Mouse (Mus musculus) limb, embryonic 13.5 days (tissue): ENCODE data around the gene Nudt16l1. TPM values are rescaled to one million over a fixed set of nuclear protein-coding genes. Genes with fewer than 3 reads are reported as not detected.

Experiments used
- ATAC-seq: fragments of 200-750 bp; cut with Nextera tagmentation; 2 replicates; pipeline ENCODE4 v1.8.0; 2017; ENCODE audit warnings: low read depth, moderate number of reproducible peaks, moderate TSS enrichment; ENCODE audit not compliant: low FRiP score
- H3K27ac ChIP-seq: fragments of 300-500 bp; sonication (generic); 2 replicates; pipeline ENCODE4 v1.5.1; 2015; ENCODE audit warnings: inconsistent platforms, mild to moderate bottlenecking, moderate library complexity
- H3K27me3 ChIP-seq: fragments of 300-500 bp; sonication (generic); 2 replicates; pipeline ENCODE4 v1.6.1; 2015; ENCODE audit warnings: mild to moderate bottlenecking, inconsistent platforms
- H3K36me3 ChIP-seq: fragments of 300-500 bp; sonication (generic); 2 replicates; pipeline ENCODE4 v1.6.1; 2015; ENCODE audit warnings: inconsistent platforms, mild to moderate bottlenecking, moderate library complexity
- H3K4me1 ChIP-seq: fragments of 300-500 bp; sonication (generic); 2 replicates; pipeline ENCODE4 v1.6.1; 2015; ENCODE audit warnings: inconsistent platforms
- H3K4me2 ChIP-seq: fragments of 300-500 bp; sonication (generic); replicated peaks from 2 replicates; pipeline ENCODE4 v1.6.1; 2015; ENCODE audit warnings: inconsistent platforms, mild to moderate bottlenecking, moderate library complexity
- H3K4me3 ChIP-seq: fragments of 300-500 bp; sonication (generic); 2 replicates; pipeline ENCODE4 v1.5.1; 2015; ENCODE audit warnings: moderate library complexity, mild to moderate bottlenecking, inconsistent platforms
- H3K9ac ChIP-seq: fragments of 300-500 bp; sonication (generic); 2 replicates; pipeline ENCODE4 v1.6.1; 2015; ENCODE audit warnings: mild to moderate bottlenecking, inconsistent platforms
- H3K9me3 ChIP-seq: fragments of 300-500 bp; sonication (generic); 2 replicates; pipeline ENCODE4 v1.6.1; 2016; ENCODE audit warnings: inconsistent platforms
- WGBS: fragments of 180-500 bp; shearing (Covaris S2); methylation state at CpG from one replicate; pipeline ENCODE4 v1.1.7; 2015; 5-methylcytosine and 5-hydroxymethylcytosine counted together
- polyA plus RNA-seq: library from polyadenylated mRNA; unstranded; fragments of >200 nt; fragmentation: Nextera tagmentation; extraction: Ambion mirVana; gene quantifications from 2 replicates; pipeline ENCODE4 v1.2.1, GENCODE M21; 2015

The Nudt16l1 gene
- polyA plus RNA-seq, 1 experiment from 2014 or later = 178 TPM

DNA sequence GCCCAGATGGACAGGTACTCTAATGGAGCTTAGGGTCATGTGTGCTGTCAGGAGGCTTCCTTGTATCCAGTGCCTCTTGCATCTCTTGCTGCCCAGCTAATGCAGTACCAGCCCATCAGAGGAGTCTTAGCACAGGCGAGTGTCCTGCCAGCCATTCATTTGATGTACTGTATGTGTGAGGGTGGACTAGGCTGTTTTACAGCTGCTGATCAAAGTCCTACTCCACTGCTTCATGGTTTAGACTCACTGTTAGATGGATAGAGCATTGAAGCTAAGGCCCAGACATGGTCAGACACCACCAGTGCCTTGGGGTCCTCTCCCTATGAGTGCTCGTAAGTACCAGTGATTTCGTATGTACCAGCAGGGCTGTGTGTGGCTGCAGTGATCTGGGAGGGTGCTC lies 33.7 kb upstream of the Nudt16l1 start:
- no peak for ATAC-seq
- peaks cover 31% of the 10 kb centered on the region for H3K36me3 ChIP-seq
- H3K4me1 ChIP-seq = peaks cover 11% of the 10 kb centered on the region; the same call in 1 of the 2 replicates
- H3K4me2 ChIP-seq = no peak overlapping the region
- H3K9ac ChIP-seq = no peak overlapping the region
- H3K27ac ChIP-seq = no peak overlapping the region; the same call in 1 of the 2 replicates
- H3K27me3 ChIP-seq = no peaks in the 10 kb centered on the region
- no peak overlapping the region for H3K4me3 ChIP-seq
- WGBS = 90% methylated on average over 3 of the region's 3 CpGs
- H3K9me3 ChIP-seq = no peaks in the 10 kb centered on the region

- Histone ChIP-seq H3K27me3 (no peaks in the 10 kb centered on the region), H3K36me3 (peaks cover 39% of the 10 kb centered on the region), H3K4me2 (no peak overlapping the region), H3K4me3 (no peak overlapping the region), H3K9me3 (no peaks in the 10 kb centered on the region), H3K27ac (no peak overlapping the region; the same call in 1 of the 2 replicates), H3K9ac (no peak overlapping the region), H3K4me1 (peaks cover 11% of the 10 kb centered on the region; the same call in 1 of the 2 replicates)
- ATAC-seq = no peak
- 18% methylated on average over 1 of the region's 1 CpGs for WGBS
These were observed 33.0 kb upstream of the Nudt16l1 start for GRCm38 (mm10) chr16:4905591-4905990.

GRCm38 (mm10) chr16:4906559-4906958 lies 32.0 kb upstream of the Nudt16l1 start:
- H3K36me3 ChIP-seq = peaks cover 41% of the 10 kb centered on the region
- no peak for ATAC-seq
- H3K4me1 ChIP-seq = peaks cover 7% of the 10 kb centered on the region; the same call in 1 of the 2 replicates
- H3K27ac ChIP-seq = no peak overlapping the region
- no peaks in the 10 kb centered on the region for H3K27me3 ChIP-seq
- no peak overlapping the region for H3K4me2 ChIP-seq
- no peak overlapping the region for H3K4me3 ChIP-seq
- H3K9ac ChIP-seq = no peak overlapping the region
- H3K9me3 ChIP-seq = no peaks in the 10 kb centered on the region

- Histone ChIP-seq H3K9me3 (no peaks in the 10 kb centered on the region), H3K36me3 (peaks cover 49% of the 10 kb centered on the region), H3K4me2 (no peak overlapping the region), H3K27me3 (no peaks in the 10 kb centered on the region), H3K9ac (no peak overlapping the region), H3K4me1 (peaks cover 7% of the 10 kb centered on the region; the same call in 1 of the 2 replicates), H3K4me3 (no peak overlapping the region), H3K27ac (no peak overlapping the region)
- WGBS = 71% methylated on average over 2 of the region's 2 CpGs
- no peak for ATAC-seq
These were observed 31.2 kb upstream of the Nudt16l1 start for GRCm38 (mm10) chr16:4907386-4907785.

DNA sequence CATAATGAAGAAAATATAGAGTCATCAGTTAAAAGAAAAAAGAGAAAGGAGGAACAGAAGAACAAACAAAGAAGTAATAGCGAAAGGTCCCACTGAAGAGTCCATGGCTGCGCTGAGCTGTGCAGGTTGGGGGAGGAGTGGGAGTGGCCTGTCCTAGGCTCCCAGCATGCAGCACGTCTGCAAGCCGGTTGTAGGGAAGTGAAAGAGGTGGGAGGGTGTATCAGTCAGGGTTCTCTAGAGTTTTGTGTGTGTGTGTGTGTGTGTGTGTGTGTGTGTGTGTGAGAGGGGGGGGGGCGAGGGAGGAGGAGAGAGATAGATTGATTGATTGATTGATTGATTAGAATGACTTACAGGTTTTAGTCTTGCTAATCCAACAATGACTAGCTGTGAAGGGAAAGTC lies 30.6 kb upstream of the Nudt16l1 start:
- Histone ChIP-seq H3K36me3 (peaks cover 55% of the 10 kb centered on the region), H3K9me3 (no peaks in the 10 kb centered on the region), H3K4me2 (no peak overlapping the region), H3K27me3 (no peaks in the 10 kb centered on the region), H3K9ac (no peak overlapping the region), H3K27ac (no peak overlapping the region), H3K4me3 (no peak overlapping the region), H3K4me1 (peaks cover 7% of the 10 kb centered on the region; the same call in 1 of the 2 replicates)
- 66% methylated on average over 4 of the region's 5 CpGs for WGBS
- no peak for ATAC-seq

GRCm38 (mm10) chr16:4909745-4910144 lies 28.8 kb upstream of the Nudt16l1 start:
- WGBS = 96% methylated on average over 2 of the region's 2 CpGs
- Histone ChIP-seq H3K9me3 (no peaks in the 10 kb centered on the region), H3K9ac (no peak overlapping the region), H3K27ac (no peak overlapping the region), H3K4me2 (no peak overlapping the region), H3K4me1 (peaks cover 15% of the 10 kb centered on the region), H3K4me3 (no peak overlapping the region), H3K36me3 (peaks cover 70% of the 10 kb centered on the region), H3K27me3 (no peaks in the 10 kb centered on the region)
- ATAC-seq = no peak

DNA sequence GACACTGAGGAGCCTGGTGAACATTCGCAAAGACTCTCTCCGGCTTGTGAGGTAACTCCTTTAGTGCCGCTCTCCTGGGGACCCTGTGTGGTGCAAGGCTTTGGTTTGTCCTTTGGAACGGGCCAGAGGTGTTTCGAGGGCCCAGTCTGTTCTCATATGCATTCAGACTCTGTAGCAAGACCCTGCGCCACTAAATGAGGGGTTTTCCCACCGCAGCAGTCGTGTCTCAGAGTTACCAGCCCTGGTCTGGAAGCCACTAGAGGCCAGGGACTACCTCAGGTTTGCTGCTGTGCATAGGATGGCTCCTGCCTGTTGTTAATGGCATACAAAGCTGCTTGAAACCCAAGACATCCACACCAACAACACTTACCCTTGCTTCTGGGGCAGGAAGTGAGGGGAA lies 27.8 kb upstream of the Nudt16l1 start:
- WGBS = 95% methylated on average over 8 of the region's 8 CpGs
- Histone ChIP-seq H3K4me2 (no peak overlapping the region), H3K27me3 (no peaks in the 10 kb centered on the region), H3K4me3 (no peak overlapping the region), H3K27ac (no peak overlapping the region), H3K9me3 (no peaks in the 10 kb centered on the region), H3K36me3 (peaks cover 78% of the 10 kb centered on the region), H3K9ac (no peak overlapping the region), H3K4me1 (peaks cover 10% of the 10 kb centered on the region; the same call in 1 of the 2 replicates)
- ATAC-seq = no peak

DNA sequence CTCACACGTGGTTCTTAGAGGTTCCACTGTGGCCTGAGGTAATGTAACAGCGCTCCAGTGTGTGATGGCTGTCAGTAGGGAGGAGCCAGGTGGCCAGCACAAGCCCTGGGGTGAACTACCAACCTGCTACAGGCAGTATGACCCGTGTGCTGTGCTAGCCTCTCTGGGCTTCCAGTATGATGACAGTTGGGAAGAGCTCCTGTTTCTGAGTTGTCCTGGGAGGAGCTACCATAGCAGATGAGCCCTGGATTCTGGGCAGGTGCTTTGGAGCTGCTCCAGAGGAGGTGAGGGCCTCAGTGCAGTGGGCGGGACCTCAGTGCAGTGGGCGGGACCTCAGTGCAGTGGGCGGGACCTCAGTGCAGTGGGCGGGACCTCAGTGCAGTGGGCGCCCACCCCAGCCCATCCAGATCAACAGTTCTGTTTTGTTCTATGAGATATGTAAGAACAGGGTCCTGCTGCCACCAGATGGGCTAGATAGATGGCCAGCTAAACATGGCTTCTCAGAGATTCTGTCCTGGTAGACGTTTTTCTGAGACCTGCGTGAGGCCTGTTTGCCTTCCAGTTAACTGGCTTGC lies 26.4 kb upstream of the Nudt16l1 start:
- no peak overlapping the region for H3K9ac ChIP-seq
- H3K9me3 ChIP-seq = no peaks in the 10 kb centered on the region
- no peak overlapping the region for H3K27ac ChIP-seq
- H3K4me2 ChIP-seq = no peak overlapping the region
- H3K36me3 ChIP-seq = peaks cover 92% of the 10 kb centered on the region
- no peak overlapping the region for H3K4me3 ChIP-seq
- no peak for ATAC-seq
- no peaks in the 10 kb centered on the region for H3K27me3 ChIP-seq
- WGBS = 77% methylated on average over 10 of the region's 10 CpGs
- peaks cover 10% of the 10 kb centered on the region; the same call in 1 of the 2 replicates for H3K4me1 ChIP-seq

DNA sequence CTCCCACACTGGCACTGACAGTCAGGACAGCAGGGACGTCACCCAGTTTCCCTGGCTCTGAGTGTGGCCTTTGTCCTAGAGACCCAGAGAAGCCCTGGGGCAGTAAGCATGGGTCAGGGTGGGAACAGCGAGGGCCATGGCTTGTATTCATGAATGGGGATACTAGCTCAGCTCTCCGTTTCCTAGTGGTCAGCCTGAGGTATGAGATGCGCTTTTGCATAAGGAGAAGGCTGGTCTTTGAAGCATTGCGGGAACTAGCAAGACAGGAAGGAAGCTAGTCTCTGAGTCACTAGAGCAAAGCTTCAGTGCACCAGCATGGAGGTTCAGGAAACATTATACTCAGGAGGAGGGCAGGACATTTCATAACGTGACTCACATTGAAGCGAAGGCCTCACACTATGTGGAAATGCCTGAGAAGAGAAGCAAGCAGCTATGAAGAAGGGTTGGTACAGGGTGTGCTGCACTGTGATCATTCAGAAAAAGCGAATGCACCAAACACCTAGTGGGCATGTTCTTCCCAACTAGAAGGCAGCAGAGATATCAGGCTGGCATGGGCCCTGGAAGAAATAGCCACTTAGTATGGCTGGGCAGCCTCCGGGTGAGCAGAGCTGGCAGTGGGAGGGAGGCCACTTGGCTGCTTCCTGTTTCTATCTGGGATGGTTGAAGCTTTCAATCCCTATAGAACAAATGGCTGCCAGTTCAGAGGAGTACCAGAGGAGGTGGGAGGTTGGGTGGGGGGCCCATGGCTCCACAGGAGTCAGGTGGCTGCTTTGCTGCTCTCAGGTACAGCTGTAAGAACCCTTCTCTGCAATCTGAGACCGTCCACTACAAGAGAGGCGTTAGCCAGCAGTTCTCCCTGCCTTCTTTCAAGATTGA lies 25.4 kb upstream of the Nudt16l1 start:
- 76% methylated on average over 11 of the region's 11 CpGs for WGBS
- Histone ChIP-seq H3K4me1 (peaks cover 10% of the 10 kb centered on the region; the same call in 1 of the 2 replicates), H3K27me3 (no peaks in the 10 kb centered on the region), H3K36me3 (peaks cover 86% of the 10 kb centered on the region), H3K9me3 (no peaks in the 10 kb centered on the region), H3K4me3 (no peak overlapping the region), H3K27ac (peak overlapping the region; percentile 56), H3K4me2 (0 out of 2 replicates have a peak overlapping the region, but pooled peaks have one; percentile 3), H3K9ac (no peak overlapping the region; the same call in 1 of the 2 replicates)
- ATAC-seq = no peak

GRCm38 (mm10) chr16:4913783-4914735 lies 24.5 kb upstream of the Nudt16l1 start:
- ATAC-seq = peak; percentile 73
- peaks cover 85% of the 10 kb centered on the region for H3K36me3 ChIP-seq
- no peaks in the 10 kb centered on the region for H3K27me3 ChIP-seq
- peak overlapping the region; percentile 56; the same call in 1 of the 2 replicates for H3K27ac ChIP-seq
- H3K4me2 ChIP-seq = no peak overlapping the region
- no peak overlapping the region for H3K4me3 ChIP-seq
- no peak overlapping the region for H3K9ac ChIP-seq
- H3K9me3 ChIP-seq = no peaks in the 10 kb centered on the region
- H3K4me1 ChIP-seq = peaks cover 10% of the 10 kb centered on the region; the same call in 1 of the 2 replicates
- 34% methylated on average over 12 of the region's 12 CpGs for WGBS

DNA sequence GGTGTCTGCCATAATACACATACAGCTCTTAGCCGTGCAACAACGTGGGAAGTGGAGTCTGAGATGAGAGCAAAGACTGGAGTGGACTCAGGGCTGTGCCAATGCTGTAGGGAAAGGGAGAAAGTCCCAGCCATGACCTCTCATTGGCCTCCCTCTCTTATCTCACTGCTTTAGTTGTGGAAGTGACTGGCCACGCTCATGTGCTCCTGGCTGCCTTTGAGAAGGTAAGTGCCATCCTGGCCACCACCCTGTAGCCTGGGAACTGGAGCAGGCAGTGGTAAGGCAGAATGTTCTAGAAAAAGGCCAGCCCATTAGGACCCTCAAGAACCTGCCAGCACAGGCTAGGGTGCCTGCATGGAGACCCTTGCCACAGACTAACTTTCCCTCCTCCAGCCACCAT lies 22.6 kb upstream of the Nudt16l1 start:
- Histone ChIP-seq H3K9ac (no peak overlapping the region), H3K4me2 (no peak overlapping the region), H3K27me3 (no peaks in the 10 kb centered on the region), H3K27ac (no peak overlapping the region), H3K9me3 (no peaks in the 10 kb centered on the region), H3K4me3 (no peak overlapping the region), H3K36me3 (peaks cover 77% of the 10 kb centered on the region), H3K4me1 (peaks cover 10% of the 10 kb centered on the region; the same call in 1 of the 2 replicates)
- no peak for ATAC-seq
- WGBS = 89% methylated on average over 3 of the region's 3 CpGs
